21 mouse cellular contexts compared by ENCODE assay signal in genomic region chr5:76752351-76752750, GRCm38 (mm10).
"Had no signal": no experiment of that assay in that cellular context is flagged by ENCODE, and none has a peak within 500 bp of the region (broad histone marks: within the 10 kb centered on the region; RNA-seq: fewer than 3 reads in every experiment).

No protein-coding gene starts in this region.

- H3K27ac ChIP-seq: left cerebral cortex, adult 2 months; liver, embryonic 13.5 days; neural tube, embryonic 12.5 days; stomach, postnatal 0 days had no signal

- H3K36me3 ChIP-seq: liver, embryonic 13.5 days; midbrain, embryonic 12.5 days; neural tube, embryonic 12.5 days had no signal

- H3K9ac ChIP-seq: liver, embryonic 13.5 days; midbrain, embryonic 12.5 days; neural tube, embryonic 12.5 days had no signal

- H3K27me3 ChIP-seq: liver, embryonic 13.5 days; midbrain, embryonic 12.5 days; neural tube, embryonic 12.5 days had no signal

- DNase-seq: kidney, adult 18-20 months; kidney, adult 9 months; kidney, postnatal 14 days; kidney, postnatal 4 days; layer of hippocampus, postnatal 36 days; liver, embryonic 13.5 days; lung, adult 2 months; lung, postnatal 14 days; lung, postnatal 4 days; right cerebral cortex, adult 18-20 months; right cerebral cortex, postnatal 14 days; right cerebral cortex, postnatal 4 days; thymus, adult 2 months; thymus, postnatal 14 days; thymus, postnatal 4 days had no signal

- H3K9me3 ChIP-seq: liver, embryonic 13.5 days; midbrain, embryonic 12.5 days; neural tube, embryonic 12.5 days had no signal

- ATAC-seq: intestine, embryonic 16.5 days; midbrain, embryonic 16.5 days had no signal

- H3K4me2 ChIP-seq: liver, embryonic 13.5 days; midbrain, embryonic 12.5 days; neural tube, embryonic 12.5 days had no signal

- H3K4me3 ChIP-seq: left cerebral cortex, adult 2 months; liver, embryonic 13.5 days; midbrain, embryonic 12.5 days; neural tube, embryonic 12.5 days had no signal
